Mouse (Mus musculus) intestine, postnatal 0 days (tissue): ENCODE results near the gene Psg25. TPM values are rescaled to one million over a fixed set of nuclear protein-coding genes. Genes with fewer than 3 reads are reported as not detected.

Experiments
- ATAC-seq: fragments of 200-750 bp; cut with Nextera tagmentation; 2 replicates; pipeline ENCODE4 v1.8.0; 2017; ENCODE audit warnings: mild to moderate bottlenecking, moderate TSS enrichment, moderate library complexity
- H3K27ac ChIP-seq: fragments of 300-500 bp; sonication (generic); 2 replicates; pipeline ENCODE4 v1.5.1; 2014; ENCODE audit warnings: mild to moderate bottlenecking, low read depth, low read length, moderate library complexity
- H3K27me3 ChIP-seq: fragments of 300-500 bp; sonication (generic); replicated peaks from 2 replicates; pipeline ENCODE4 v1.6.1; 2014; ENCODE audit warnings: low read length, mixed read lengths; ENCODE audit not compliant: control insufficient read depth, insufficient read depth
- H3K36me3 ChIP-seq: fragments of 300-500 bp; sonication (generic); 2 replicates; pipeline ENCODE4 v1.6.1; 2014; ENCODE audit warnings: mild to moderate bottlenecking, moderate library complexity; ENCODE audit not compliant: control insufficient read depth, insufficient read depth
- H3K4me1 ChIP-seq: fragments of 300-500 bp; sonication (generic); replicated peaks from 2 replicates; pipeline ENCODE4 v1.6.1; 2014; ENCODE audit warnings: antibody characterized with exemption, low read length, mixed read lengths; ENCODE audit not compliant: control insufficient read depth, insufficient read depth
- H3K4me2 ChIP-seq: fragments of 300-500 bp; sonication (generic); replicated peaks from 2 replicates; pipeline ENCODE4 v1.6.1; 2014; ENCODE audit warnings: low read depth, mild to moderate bottlenecking, moderate library complexity
- H3K4me3 ChIP-seq: fragments of 300-500 bp; sonication (generic); 2 replicates; pipeline ENCODE4 v1.5.1; 2014; ENCODE audit warnings: low read depth, low read length
- H3K9ac ChIP-seq: fragments of 300-500 bp; sonication (generic); 2 replicates; pipeline ENCODE4 v1.6.1; 2014; ENCODE audit warnings: mild to moderate bottlenecking, low read depth, low read length
- H3K9me3 ChIP-seq: fragments of 300-500 bp; sonication (generic); 2 replicates; pipeline ENCODE4 v1.6.1; 2016; ENCODE audit warnings: mixed run types; ENCODE audit not compliant: control insufficient read depth
- CTCF ChIP-seq: sonication (generic); IDR thresholded peaks from 2 replicates; pipeline ENCODE4 v1.5.1; 2016; ENCODE audit warnings: low read depth, mild to moderate bottlenecking, control low read depth, antibody characterized with exemption, moderate library complexity
- WGBS: fragments of 180-500 bp; shearing (Covaris S2); extraction: QIAGEN DNeasy Blood & Tissue Kit; methylation state at CpG from one replicate; pipeline ENCODE4 v1.1.7; 2014; 5-methylcytosine and 5-hydroxymethylcytosine counted together
- polyA plus RNA-seq: library from polyadenylated mRNA; unstranded; fragments of >200 nt; fragmentation: Nextera tagmentation; extraction: Ambion mirVana; gene quantifications from 2 replicates; pipeline ENCODE4 v1.2.1, GENCODE M21; 2015

The Psg25 gene
- polyA plus RNA-seq, 1 experiment from 2014 or later: 0.04 TPM

DNA sequence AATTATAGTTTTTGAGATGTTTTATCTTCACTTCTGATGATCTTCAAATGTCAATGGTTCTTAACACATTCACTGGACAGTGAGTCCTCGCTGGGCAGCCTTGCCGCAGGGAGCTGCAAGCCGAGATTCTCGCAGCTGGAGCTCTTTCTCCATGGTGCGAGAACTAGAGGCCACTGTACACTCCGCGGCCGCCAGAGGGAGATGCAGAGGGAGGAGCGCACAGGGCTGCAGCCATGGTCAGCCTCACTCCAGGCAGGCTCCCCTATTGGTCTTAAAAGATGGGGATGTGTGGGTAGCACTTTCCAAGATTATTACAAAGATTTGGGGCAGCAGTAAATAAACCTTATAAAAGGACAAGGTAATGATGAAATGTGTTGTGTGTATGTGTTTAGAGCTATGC is 20.6 kb downstream of the Psg25 start:
- Histone ChIP-seq H3K36me3 (no peaks in the 10 kb centered on the region), H3K4me1 (no peaks in the 10 kb centered on the region), H3K9me3 (no peaks in the 10 kb centered on the region), H3K9ac (no peak overlapping the region), H3K27me3 (no peaks in the 10 kb centered on the region), H3K4me2 (no peak overlapping the region), H3K27ac (no peak overlapping the region), H3K4me3 (no peak overlapping the region)
- TF ChIP-seq CTCF: peak; percentile 82
- ATAC-seq: peak; percentile 67
- WGBS: 26% methylated on average over 9 of the region's 9 CpGs

DNA sequence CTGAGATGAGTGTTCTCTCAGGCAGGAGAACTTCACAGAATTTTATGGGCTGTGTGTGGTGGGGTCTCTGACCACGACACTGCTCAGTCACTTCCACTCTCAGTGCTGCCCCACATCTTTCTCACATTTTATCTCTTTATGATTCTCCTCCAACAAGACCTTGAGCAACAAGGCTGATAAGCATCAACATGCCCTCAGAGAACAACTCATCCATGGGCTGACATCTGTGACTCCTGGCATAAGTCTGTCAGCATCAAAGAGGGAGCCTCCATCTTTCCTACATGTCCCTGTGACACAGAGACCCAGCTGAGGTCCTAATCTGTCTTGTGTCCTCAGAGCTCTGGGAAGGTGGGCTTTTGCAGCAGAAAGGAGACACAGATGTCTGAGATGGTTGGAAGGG is 48.0 kb downstream of the Psg25 start, which contains the start of gene Psg26:
Gene Psg26, minus strand, starts transcription at position 101 of the 400 bp plus-strand sequence.
- Histone ChIP-seq H3K9me3 (no peaks in the 10 kb centered on the region), H3K27ac (no peak within 1 kb of the TSS), H3K4me2 (no peak within 1 kb of the TSS), H3K4me3 (no peak within 1 kb of the TSS), H3K36me3 (no peaks in the 10 kb centered on the region), H3K27me3 (no peaks in the 10 kb centered on the region), H3K4me1 (no peaks in the 10 kb centered on the region), H3K9ac (no peak within 1 kb of the TSS)
- TF ChIP-seq CTCF: no peak
- WGBS: 76% methylated on average over 1 of the region's 1 CpGs
- no peak for ATAC-seq

Other genes starting within 250 kb of the Psg25 start
- 0.23 and 0.24 TPM in 2 replicates for gene Psg18, start 177.3 kb downstream of the Psg25 start, polyA plus RNA-seq
- gene Psg28, start 100.2 kb downstream of the Psg25 start, polyA plus RNA-seq: not detected in 2 replicates
- gene Psg26, start 48.1 kb downstream of the Psg25 start, polyA plus RNA-seq: not detected in 2 replicates
- not detected in 2 replicates for gene Psg27, start 35.0 kb upstream of the Psg25 start, polyA plus RNA-seq
- gene Psg23, start 84.2 kb upstream of the Psg25 start, polyA plus RNA-seq: not detected in 2 replicates
- not detected in 2 replicates for gene Psg21, start 124.5 kb upstream of the Psg25 start, polyA plus RNA-seq
- gene Psg20, start 153.9 kb upstream of the Psg25 start, polyA plus RNA-seq: not detected in 2 replicates
- not detected in 2 replicates for gene Psg22, start 185.8 kb upstream of the Psg25 start, polyA plus RNA-seq